Mouse (Mus musculus) lung, embryonic 14.5 days (tissue): ENCODE data around the gene Slc25a43. TPM values are rescaled to one million over a fixed set of nuclear protein-coding genes. Genes with fewer than 3 reads are reported as not detected.

ENCODE experiments used
- ATAC-seq: fragments of 200-750 bp; cut with Nextera tagmentation; 2 replicates; pipeline ENCODE4 v1.8.0; 2017; ENCODE audit warnings: mild to moderate bottlenecking, moderate TSS enrichment, moderate library complexity; ENCODE audit not compliant: insufficient read depth
- DNase-seq: peaks from one replicate; pipeline ENCODE4 v3.0.0-alpha.2; 2015
- H3K27ac ChIP-seq: fragments of 300-500 bp; sonication (generic); 2 replicates; pipeline ENCODE4 v1.5.1; 2014; ENCODE audit warnings: low read depth, mild to moderate bottlenecking, moderate library complexity
- H3K27me3 ChIP-seq: fragments of 300-500 bp; sonication (generic); 2 replicates; pipeline ENCODE4 v1.6.1; 2014; ENCODE audit warnings: low read length, control low read depth; ENCODE audit not compliant: insufficient read depth
- H3K36me3 ChIP-seq: fragments of 300-500 bp; sonication (generic); 2 replicates; pipeline ENCODE4 v1.6.1; 2014; ENCODE audit warnings: control low read depth; ENCODE audit not compliant: insufficient read depth
- H3K4me1 ChIP-seq: fragments of 300-500 bp; sonication (generic); 2 replicates; pipeline ENCODE4 v1.6.1; 2014; ENCODE audit warnings: antibody characterized with exemption, control low read depth; ENCODE audit not compliant: insufficient read depth
- H3K4me2 ChIP-seq: fragments of 300-500 bp; sonication (generic); 2 replicates; pipeline ENCODE4 v1.6.1; 2014; ENCODE audit warnings: mild to moderate bottlenecking
- H3K4me3 ChIP-seq: fragments of 300-500 bp; sonication (generic); 2 replicates; pipeline ENCODE4 v1.5.1; 2014; ENCODE audit warnings: low read depth, low read length
- H3K9ac ChIP-seq: fragments of 300-500 bp; sonication (generic); 2 replicates; pipeline ENCODE4 v1.6.1; 2014
- H3K9me3 ChIP-seq: fragments of 300-500 bp; sonication (generic); 2 replicates; pipeline ENCODE4 v1.6.1; 2016; ENCODE audit warnings: low read depth, low read length, control low read depth
- CTCF ChIP-seq: IDR thresholded peaks from 2 replicates; pipeline ENCODE4 v1.5.1; 2016; ENCODE audit warnings: antibody characterized with exemption, low read depth
- WGBS: fragments of 180-500 bp; shearing (Covaris S2); extraction: QIAGEN DNeasy Blood & Tissue Kit; methylation state at CpG from one replicate; pipeline ENCODE4 v1.1.7; 2014; 5-methylcytosine and 5-hydroxymethylcytosine counted together
- polyA plus RNA-seq: library from polyadenylated mRNA; unstranded; fragments of >200 nt; fragmentation: Nextera tagmentation; extraction: Ambion mirVana; gene quantifications from 2 replicates; pipeline ENCODE4 v1.2.1, GENCODE M21; 2014

Slc25a43 gene
- polyA plus RNA-seq, 1 experiment from 2014 or later, result 0.92 TPM

DNA sequence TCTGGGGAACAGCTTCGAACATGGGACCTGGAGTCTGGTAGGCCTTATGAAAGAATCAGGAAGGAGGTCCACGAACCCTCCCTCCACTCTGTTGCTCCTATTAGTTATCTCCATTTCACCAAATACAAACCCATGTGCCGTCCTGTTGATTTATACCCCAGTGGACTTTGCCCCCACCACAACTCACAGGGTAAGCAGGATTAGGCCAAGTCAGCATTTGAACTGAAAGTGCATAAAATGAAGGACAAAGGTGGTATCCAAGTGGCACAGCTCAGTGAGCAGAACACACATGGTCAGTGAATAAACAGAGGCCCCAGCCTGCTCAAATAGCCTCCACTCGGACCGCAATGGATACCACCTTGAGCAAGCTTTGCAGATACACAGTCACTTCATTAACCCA lies 18.8 kb downstream of the Slc25a43 start:
- H3K27ac ChIP-seq, result no peak overlapping the region
- no peak overlapping the region for H3K4me3 ChIP-seq
- no peak overlapping the region for H3K9ac ChIP-seq
- TF ChIP-seq CTCF, result no peak
- WGBS, result 70% methylated on average over 5 of the region's 5 CpGs
- H3K36me3 ChIP-seq, result no peaks in the 10 kb centered on the region
- H3K9me3 ChIP-seq, result no peaks in the 10 kb centered on the region
- H3K4me1 ChIP-seq, result no peaks in the 10 kb centered on the region
- H3K27me3 ChIP-seq, result no peaks in the 10 kb centered on the region
- ATAC-seq (no peak), DNase-seq (no peak)
- H3K4me2 ChIP-seq, result no peak overlapping the region

DNA sequence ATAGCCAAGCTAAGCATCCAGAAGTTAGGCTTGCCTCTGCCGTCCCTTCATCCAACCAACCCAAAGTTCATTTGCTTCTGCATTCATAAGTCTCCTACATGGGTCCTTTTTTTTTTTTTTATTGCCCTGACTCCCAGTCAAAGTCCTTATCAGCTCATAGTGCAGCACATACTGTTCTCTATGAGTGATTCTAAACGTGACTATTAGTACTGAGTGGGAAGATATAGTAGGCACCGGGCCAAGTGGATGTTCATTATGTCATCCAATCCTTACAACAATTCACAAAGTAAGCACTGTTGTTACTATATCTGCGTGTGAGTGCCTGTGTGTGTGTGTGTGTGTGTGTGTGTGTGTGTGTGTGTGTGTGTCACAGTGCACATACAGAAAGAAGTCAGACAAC lies 19.4 kb downstream of the Slc25a43 start:
- Histone ChIP-seq H3K36me3 (no peaks in the 10 kb centered on the region), H3K4me3 (no peak overlapping the region), H3K9me3 (no peaks in the 10 kb centered on the region), H3K27ac (no peak overlapping the region), H3K4me2 (no peak overlapping the region), H3K27me3 (no peaks in the 10 kb centered on the region), H3K9ac (no peak overlapping the region), H3K4me1 (no peaks in the 10 kb centered on the region)
- no peak for TF ChIP-seq CTCF
- ATAC-seq (no peak), DNase-seq (peak; percentile 7)
- WGBS, result 53% methylated on average over 4 of the region's 4 CpGs

DNA sequence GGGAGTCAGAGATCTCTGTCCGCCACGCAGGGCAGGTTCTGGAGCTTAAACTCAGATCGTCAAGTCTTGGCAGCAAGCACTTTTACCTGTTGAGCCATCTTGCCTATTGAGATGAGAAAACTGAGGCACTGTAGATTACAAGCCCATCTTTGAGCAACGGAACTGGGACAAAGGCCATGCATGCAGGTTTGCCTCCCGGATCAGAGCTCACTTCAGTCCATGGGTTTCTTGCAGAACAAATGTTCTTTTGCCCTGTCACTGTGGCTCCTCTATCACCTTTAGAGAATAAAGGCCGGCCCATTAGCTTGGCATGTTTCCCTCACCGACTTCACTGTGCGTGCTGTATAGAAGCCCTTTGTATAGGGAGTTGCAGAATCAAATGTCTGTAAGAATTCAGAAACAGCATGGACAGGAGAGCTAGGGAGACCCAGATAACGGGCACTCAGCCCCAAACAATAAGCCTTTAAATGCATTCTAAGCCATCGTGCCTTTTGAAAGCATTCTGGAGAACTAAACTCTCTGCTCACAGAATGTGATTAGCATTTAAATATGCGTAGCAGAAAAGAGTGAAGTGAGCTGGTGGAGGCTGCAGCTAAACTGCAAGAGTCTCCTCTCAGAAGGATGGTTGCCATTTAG lies 20.0 kb downstream of the Slc25a43 start:
- Histone ChIP-seq H3K9ac (no peak overlapping the region), H3K4me3 (no peak overlapping the region), H3K4me1 (no peaks in the 10 kb centered on the region), H3K36me3 (no peaks in the 10 kb centered on the region), H3K4me2 (no peak overlapping the region), H3K27me3 (no peaks in the 10 kb centered on the region), H3K9me3 (no peaks in the 10 kb centered on the region), H3K27ac (no peak overlapping the region)
- ATAC-seq (no peak), DNase-seq (no peak)
- TF ChIP-seq CTCF, result no peak
- WGBS, result 50% methylated on average over 11 of the region's 11 CpGs

DNA sequence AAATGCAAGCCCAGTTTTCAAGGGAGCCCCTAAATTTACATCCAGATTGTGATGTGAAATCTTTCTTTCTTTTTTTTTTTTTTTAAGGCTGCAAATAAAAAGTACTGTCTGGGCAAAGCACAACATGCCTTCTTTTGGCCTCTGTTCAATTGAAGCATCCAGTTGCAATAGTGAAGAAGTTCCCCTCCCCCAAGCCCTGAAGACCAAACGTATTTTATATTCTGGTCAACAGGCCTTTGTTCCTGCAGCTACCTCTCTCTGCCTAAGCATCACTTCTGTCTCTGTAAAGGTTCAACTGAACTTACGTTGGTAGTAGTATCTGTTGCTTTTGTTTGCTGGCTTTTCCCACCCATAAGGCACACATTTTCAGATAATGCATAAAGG lies 20.5 kb downstream of the Slc25a43 start:
- H3K36me3 ChIP-seq, result no peaks in the 10 kb centered on the region
- H3K4me3 ChIP-seq, result no peak overlapping the region
- 37% methylated on average over 2 of the region's 2 CpGs for WGBS
- H3K9ac ChIP-seq, result no peak overlapping the region
- no peak for TF ChIP-seq CTCF
- H3K27me3 ChIP-seq, result no peaks in the 10 kb centered on the region
- DNase-seq (peak; percentile 24), ATAC-seq (no peak)
- no peak overlapping the region for H3K4me2 ChIP-seq
- no peak overlapping the region for H3K27ac ChIP-seq
- no peaks in the 10 kb centered on the region for H3K9me3 ChIP-seq
- no peaks in the 10 kb centered on the region for H3K4me1 ChIP-seq

DNA sequence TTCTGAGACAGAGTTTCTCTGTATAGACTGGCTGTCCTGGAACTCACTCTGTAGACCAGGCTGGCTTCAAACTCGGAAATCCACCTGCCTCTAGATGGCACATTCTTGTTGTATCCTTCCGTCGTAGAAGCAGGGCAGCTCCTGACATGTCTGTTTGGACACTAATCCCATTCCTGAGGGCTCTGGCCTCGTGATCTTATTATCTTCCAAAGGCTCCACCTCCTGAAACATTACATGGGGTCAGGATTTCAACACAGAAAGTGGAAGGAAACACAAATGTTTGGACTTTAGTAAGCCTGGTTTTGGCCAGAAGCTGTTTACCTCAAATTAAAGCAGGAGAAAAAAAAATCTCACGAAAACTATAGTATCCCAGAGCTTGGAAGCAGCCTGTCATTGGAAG lies 23.9 kb downstream of the Slc25a43 start:
- Histone ChIP-seq H3K4me1 (no peaks in the 10 kb centered on the region), H3K36me3 (no peaks in the 10 kb centered on the region), H3K27ac (no peak overlapping the region), H3K4me2 (no peak overlapping the region), H3K9me3 (no peaks in the 10 kb centered on the region), H3K9ac (no peak overlapping the region), H3K4me3 (no peak overlapping the region), H3K27me3 (no peaks in the 10 kb centered on the region)
- WGBS, result 60% methylated on average over 5 of the region's 5 CpGs
- TF ChIP-seq CTCF, result no peak
- ATAC-seq (no peak), DNase-seq (no peak)

DNA sequence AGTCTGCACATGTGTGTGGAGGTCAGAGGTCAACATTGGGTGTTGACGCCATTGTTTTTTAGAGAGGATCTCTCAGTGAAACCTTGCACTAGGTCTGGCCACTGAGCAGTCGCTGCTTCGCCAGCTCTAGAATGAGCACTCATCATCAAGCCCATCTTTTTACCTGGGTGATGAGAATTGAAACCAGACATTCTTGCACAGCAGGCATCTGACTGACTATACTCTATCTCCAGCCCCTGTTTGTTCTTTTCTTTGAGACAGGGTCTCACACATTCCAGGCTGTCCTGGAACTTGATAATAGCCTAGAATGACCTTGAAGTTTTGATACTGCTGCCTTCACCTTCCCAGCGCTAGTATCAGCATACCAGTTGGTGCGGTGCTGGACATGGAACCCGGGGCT lies 29.1 kb downstream of the Slc25a43 start:
- no peak overlapping the region for H3K27ac ChIP-seq
- no peaks in the 10 kb centered on the region for H3K36me3 ChIP-seq
- 79% methylated on average over 6 of the region's 6 CpGs for WGBS
- ATAC-seq (no peak), DNase-seq (no peak)
- no peak for TF ChIP-seq CTCF
- H3K4me3 ChIP-seq, result no peak overlapping the region
- H3K4me2 ChIP-seq, result no peak overlapping the region
- H3K9me3 ChIP-seq, result no peaks in the 10 kb centered on the region
- no peaks in the 10 kb centered on the region for H3K27me3 ChIP-seq
- no peak overlapping the region for H3K9ac ChIP-seq
- no peaks in the 10 kb centered on the region for H3K4me1 ChIP-seq

DNA sequence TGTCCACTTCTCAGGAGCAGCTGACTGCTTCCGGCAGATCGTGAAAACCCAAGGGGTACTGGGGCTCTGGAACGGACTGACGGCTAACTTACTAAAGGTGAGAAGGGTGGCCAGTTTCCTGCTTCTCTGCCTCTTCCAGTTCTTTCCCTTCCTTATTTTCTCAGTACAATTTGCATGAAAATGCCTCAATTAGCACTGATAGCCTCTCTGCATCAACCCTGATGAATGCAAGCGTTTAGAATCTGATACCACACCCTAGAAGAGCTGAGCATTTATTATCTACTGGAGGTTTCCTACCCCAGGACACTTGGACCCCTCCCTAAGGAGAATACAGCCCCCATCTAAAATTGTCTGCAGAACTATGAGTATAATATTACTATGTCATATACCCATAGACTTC lies 32.1 kb downstream of the Slc25a43 start:
- no peak overlapping the region for H3K4me3 ChIP-seq
- no peak overlapping the region for H3K27ac ChIP-seq
- no peaks in the 10 kb centered on the region for H3K9me3 ChIP-seq
- no peak overlapping the region for H3K9ac ChIP-seq
- no peaks in the 10 kb centered on the region for H3K36me3 ChIP-seq
- H3K4me1 ChIP-seq, result no peaks in the 10 kb centered on the region
- DNase-seq (no peak), ATAC-seq (no peak)
- 82% methylated on average over 5 of the region's 5 CpGs for WGBS
- H3K27me3 ChIP-seq, result no peaks in the 10 kb centered on the region
- H3K4me2 ChIP-seq, result no peak overlapping the region
- no peak for TF ChIP-seq CTCF

DNA sequence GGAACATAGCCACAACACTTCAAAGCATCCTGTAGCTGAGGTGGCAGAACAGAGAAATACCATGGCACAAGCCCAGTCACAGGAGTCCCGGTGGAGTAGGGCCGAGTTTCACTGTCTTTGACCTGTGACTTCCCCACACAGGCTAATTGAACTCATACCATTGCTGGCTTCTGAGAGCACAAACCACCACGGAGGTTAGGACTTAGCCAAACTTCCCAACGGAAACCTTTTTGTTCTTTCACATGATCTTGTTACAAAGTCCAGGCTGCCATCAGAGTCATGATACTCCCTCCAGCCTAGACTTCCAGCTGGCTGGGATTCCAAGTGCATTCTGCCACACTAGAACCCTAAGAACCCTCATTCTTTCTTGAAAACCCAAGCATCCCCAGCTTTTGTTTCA lies 34.2 kb downstream of the Slc25a43 start:
- 72% methylated on average over 4 of the region's 4 CpGs for WGBS

More for the DNA sequence above, 34.2 kb downstream of the Slc25a43 start:
- no peak overlapping the region for H3K4me2 ChIP-seq
- TF ChIP-seq CTCF, result no peak
- no peaks in the 10 kb centered on the region for H3K4me1 ChIP-seq
- ATAC-seq (no peak), DNase-seq (no peak)
- H3K4me3 ChIP-seq, result no peak overlapping the region
- no peaks in the 10 kb centered on the region for H3K9me3 ChIP-seq
- H3K36me3 ChIP-seq, result no peaks in the 10 kb centered on the region
- no peak overlapping the region for H3K27ac ChIP-seq
- no peaks in the 10 kb centered on the region for H3K27me3 ChIP-seq
- no peak overlapping the region for H3K9ac ChIP-seq
